Mouse (Mus musculus) spleen, adult 2 months (tissue): ENCODE measurements around the gene Gm49661.

ENCODE experiments used
- CTCF ChIP-seq: fragments of 200-500 bp; IDR thresholded peaks from 2 replicates; pipeline ENCODE4 v1.5.1; 2011; ENCODE audit warnings: mild to moderate bottlenecking, inconsistent platforms; ENCODE audit not compliant: insufficient read depth, insufficient read length, insufficient replicate concordance; ENCODE audit errors: extremely low read depth
- POLR2A ChIP-seq: fragments of 200-500 bp; IDR thresholded peaks from 2 replicates; pipeline ENCODE4 v1.6.1; 2011; ENCODE audit warnings: low read depth, low read length, inconsistent platforms

DNA sequence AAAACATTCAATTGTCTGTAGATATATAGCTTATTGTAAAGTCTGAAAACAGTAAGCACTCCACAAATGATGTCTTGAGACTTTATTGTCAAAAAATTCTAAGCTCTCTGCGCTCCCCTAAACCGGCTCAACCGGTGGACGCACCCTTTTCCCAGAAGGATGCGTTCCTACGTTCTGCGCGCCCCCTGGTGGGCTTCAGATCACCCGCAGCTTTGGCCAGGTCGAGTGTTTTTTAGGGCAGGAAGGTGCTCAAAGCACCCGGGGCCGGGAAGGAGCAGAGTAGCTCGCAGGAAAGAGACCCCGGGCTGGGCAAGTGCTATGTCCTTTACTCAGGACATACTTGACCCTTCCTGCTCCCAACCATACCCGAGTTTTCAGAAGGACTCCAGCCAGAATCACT, 20.6 kb upstream of the Gm49661 start:
- TF ChIP-seq CTCF: peak; percentile 95
- TF ChIP-seq POLR2A: no peak
